Mouse (Mus musculus) ZHBTc4 (cell line): ENCODE results near the gene Gm8764.
"Not testable (repeated sequence)": the region's sequence is repeated elsewhere in the genome, so short reads cannot be mapped to it uniquely, and the experiment has no call there.

Experiments
- DNase-seq: peaks from one replicate; pipeline ENCODE4 v3.0.0-alpha.2; 2011; ENCODE audit warnings: low read depth, low spot score

Gm8764 gene

GRCm38 (mm10) chr10:104159706-104160105, at the start of gene Gm8764:
TSS of gene Gm8764 (plus strand) at chr10:104160006.
- DNase-seq: not testable (repeated sequence)

- DNase-seq: no peak
Observed at GRCm38 (mm10) chr10:104110044-104110443, 49.8 kb upstream of the Gm8764 start.

DNA sequence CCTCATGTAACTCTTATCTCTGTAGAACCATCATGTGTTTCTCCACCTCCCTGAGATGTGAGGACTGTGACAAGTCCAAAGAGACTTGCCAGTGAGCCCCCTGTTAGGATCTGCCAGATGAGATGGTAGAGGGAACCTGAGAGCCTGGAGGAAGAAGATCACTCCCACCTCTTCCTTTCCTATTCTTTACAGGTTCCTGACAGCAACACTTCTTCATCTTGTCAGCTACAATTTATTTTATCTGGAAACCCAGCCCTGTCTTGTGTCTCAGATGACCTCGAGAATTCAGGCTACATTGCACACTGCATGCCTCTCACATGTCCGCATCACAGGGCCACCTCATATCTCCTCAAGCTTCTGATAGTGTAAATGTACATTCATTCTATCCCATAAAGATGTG, 41.5 kb upstream of the Gm8764 start:
- DNase-seq: no peak

DNA sequence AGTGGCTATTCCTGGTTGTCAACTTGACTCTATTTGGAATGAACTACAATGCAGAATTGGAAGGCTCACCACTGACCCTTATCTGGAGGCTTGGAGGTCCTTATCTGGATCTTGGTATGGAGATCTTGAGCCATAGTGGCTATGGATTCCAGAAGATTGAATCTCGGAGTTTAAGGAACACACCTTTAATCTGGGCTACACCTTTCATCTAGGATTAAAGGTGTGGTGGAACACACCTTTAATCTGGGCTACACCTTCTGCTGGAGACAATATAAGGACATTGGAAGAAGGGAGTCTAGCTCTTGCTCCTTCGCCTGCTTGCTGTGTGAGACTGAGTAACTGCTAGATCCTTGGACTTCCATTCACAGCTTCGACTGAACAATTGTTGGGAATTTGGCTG, 17.1 kb upstream of the Gm8764 start, which contains the start of gene Gm21293:
Gene Gm21293 (plus strand): TSS at position 301 of the 400 bp plus-strand sequence.
- not testable (repeated sequence) for DNase-seq

DNA sequence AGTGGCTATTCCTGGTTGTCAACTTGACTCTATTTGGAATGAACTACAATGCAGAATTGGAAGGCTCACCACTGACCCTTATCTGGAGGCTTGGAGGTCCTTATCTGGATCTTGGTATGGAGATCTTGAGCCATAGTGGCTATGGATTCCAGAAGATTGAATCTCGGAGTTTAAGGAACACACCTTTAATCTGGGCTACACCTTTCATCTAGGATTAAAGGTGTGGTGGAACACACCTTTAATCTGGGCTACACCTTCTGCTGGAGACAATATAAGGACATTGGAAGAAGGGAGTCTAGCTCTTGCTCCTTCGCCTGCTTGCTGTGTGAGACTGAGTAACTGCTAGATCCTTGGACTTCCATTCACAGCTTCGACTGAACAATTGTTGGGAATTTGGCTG, 8.6 kb upstream of the Gm8764 start, which contains the start of gene Gm6763:
Gene Gm6763 (plus strand): TSS at position 301 of the 400 bp plus-strand sequence.
- not testable (repeated sequence) for DNase-seq

- not testable (repeated sequence) for DNase-seq
Observed at GRCm38 (mm10) chr10:104168215-104168614, 8.4 kb downstream of the Gm8764 start, which contains the start of gene Gm21304. TSS of gene Gm21304 (plus strand) at chr10:104168515.

DNA sequence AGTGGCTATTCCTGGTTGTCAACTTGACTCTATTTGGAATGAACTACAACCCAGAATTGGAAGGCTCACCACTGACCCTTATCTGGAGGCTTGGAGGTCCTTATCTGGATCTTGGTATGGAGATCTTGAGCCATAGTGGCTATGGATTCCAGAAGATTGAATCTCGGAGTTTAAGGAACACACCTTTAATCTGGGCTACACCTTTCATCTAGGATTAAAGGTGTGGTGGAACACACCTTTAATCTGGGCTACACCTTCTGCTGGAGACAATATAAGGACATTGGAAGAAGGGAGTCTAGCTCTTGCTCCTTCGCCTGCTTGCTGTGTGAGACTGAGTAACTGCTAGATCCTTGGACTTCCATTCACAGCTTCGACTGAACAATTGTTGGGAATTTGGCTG, 16.9 kb downstream of the Gm8764 start, which contains the start of gene Gm21312:
Gene Gm21312 (plus strand): TSS at position 301 of the 400 bp plus-strand sequence.
- not testable (repeated sequence) for DNase-seq

- not testable (repeated sequence) for DNase-seq
Observed at GRCm38 (mm10) chr10:104185233-104185632, 25.4 kb downstream of the Gm8764 start, which contains the start of gene Gm20765. TSS of gene Gm20765 (plus strand) at chr10:104185533.

- DNase-seq: not testable (repeated sequence)
Observed at GRCm38 (mm10) chr10:104193742-104194141, 33.9 kb downstream of the Gm8764 start, which contains the start of gene Gm4340. TSS of gene Gm4340 (plus strand) at chr10:104194042.

GRCm38 (mm10) chr10:104209655-104210054, 49.8 kb downstream of the Gm8764 start:
- no peak for DNase-seq

DNA sequence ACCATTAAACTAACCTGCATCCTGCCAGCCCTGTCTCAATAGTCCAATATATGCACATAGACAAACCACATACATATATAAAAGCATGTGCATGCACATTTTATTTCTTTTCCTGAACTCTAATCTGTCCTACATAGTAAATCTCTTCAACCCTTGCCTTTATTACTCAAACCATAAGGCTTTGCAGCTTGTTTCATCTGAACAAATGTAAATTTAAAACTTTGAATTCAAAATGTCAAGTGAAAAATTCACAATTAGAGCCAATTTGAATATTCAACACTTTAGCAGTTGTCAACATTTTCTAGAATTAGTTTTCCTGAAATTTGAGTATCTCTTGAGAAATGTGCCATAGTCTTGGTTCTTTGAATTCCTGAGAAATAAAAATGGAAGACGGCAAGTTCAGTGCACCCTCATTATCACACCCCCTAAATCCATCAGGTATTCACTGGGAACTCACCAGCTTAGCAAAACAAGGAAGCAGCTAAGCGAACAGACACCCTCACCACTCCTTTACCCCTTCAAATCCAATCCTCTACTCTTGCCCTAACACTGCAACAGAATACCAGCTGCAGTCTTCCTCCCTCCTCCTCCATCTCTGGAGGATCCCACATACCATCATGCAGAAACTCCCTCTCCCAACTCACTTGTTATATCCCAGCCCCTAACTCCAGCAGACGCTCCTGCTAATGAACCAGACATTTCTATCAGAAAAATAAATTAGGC, 50.6 kb downstream of the Gm8764 start:
- DNase-seq: no peak
